Mouse (Mus musculus) frontal cortex, postnatal 25 days (tissue): ENCODE results near the gene Csf2rb2.
"Not testable (repeated sequence)": the region's sequence is repeated elsewhere in the genome, so short reads cannot be mapped to it uniquely, and the experiment has no call there.

Source experiments
- DNase-seq, 2 experiments: peaks; one replicate each; pipeline ENCODE4 v3.0.0; 2022; ENCODE audit warnings: low spot score in 2 of 2

The Csf2rb2 gene

DNA sequence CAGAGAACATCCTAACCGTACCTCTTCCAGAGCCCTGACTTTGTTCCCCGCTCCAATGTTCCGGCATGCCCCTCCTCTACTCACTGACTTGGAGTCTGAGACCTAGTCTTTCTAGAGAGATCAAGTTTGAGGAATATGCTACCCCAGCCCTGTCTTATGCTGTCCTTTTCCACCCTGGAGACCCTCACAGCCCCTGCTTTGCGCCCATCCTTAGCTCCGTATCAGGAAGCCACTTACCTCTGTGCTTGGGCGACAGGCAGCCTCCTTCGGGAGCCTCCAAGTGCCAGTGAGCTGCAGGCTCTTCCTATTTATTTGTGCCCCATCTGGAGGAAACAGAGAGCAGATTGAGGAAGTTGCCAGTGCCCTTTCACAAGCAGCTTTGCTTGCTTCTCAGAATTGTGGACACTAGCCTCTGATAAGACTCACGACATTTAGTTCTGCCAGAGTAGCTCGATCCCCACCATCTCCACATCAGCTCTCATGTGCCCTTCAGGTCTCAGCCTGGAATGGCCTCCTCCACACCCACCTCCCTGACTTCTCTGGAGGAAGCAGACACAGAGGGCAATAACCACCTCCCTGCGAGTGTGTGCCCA lies at the start of gene Csf2rb2:
TSS of gene Csf2rb2 (minus strand) at position 381 of the 593 bp plus-strand sequence.
- no peak for DNase-seq

DNA sequence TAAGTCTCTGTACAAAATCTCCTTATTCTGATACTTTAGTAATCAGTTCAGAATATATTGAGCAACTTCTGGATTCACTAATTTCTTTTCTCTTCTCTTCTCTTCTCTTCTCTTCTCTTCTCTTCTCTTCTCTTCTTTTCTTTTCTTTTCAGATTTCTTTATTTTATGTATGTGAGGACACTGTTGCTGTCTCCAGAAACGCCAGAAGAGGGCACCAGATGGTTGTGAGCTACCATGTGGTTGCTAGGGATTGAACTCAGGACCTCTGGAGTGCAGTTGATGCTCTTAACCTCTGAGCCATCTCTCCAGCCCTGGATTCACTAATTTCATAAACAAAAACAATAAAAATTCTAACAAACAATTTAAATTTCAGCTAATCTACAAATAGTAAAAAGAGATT lies 49.4 kb upstream of the Csf2rb2 start:
- peak; percentile 42 to 49 for DNase-seq

DNA sequence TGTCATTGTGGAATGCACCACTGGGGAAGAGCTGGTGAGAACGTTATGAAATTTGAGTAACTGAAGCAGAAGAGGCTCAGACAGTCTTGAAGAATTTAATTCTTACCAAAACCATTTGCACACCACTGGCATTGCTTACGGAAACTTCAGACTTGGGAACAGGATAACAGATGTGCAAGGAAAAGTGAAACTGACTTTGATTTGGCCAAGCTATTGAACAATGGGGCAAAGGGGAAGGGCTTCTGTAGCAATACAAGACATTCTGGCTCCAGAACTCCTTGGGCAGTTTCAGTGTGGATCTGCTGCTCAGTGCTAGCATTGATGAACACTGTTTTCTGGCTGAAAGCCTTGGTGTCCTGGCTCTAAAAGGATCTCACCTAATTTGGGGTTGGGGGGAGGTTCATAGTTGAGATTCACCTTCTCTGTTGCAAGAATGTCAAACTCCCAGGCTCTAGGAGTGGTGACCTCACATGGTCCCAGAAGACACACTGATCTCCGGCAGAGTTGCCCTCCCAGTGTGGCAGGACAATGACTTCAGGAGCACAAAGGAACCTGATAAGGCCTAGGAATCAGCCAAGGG lies 46.2 kb upstream of the Csf2rb2 start:
- no peak for DNase-seq

GRCm38 (mm10) chr15:78344567-78344966 lies 39.0 kb upstream of the Csf2rb2 start:
- no peak for DNase-seq

GRCm38 (mm10) chr15:78343683-78344082 lies 38.2 kb upstream of the Csf2rb2 start:
- no peak for DNase-seq

- not testable (repeated sequence) for DNase-seq
These were observed 35.4 kb upstream of the Csf2rb2 start for GRCm38 (mm10) chr15:78340919-78341318.

- DNase-seq, result peak; percentile 33 to 44
These were observed 34.3 kb upstream of the Csf2rb2 start for GRCm38 (mm10) chr15:78339627-78340423.

DNA sequence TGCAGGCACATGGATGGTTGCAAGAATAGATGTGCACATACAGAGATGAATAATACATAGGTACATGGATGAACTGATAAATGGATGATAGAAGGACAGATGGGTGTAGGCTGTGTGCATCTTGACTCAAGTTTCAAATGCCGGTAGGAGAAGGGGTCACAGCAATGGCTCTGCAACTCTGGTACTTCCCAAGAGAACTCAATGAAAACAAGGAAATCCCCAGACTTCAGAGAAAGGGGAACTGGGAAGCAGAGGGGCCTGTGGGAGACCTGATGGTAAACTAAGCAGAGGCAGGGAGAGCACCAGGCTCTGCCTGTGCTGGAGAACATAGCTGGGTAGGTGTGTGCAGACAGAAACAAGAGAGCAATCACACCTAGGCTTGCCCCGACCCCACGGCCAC lies 28.9 kb upstream of the Csf2rb2 start:
- no peak for DNase-seq

DNA sequence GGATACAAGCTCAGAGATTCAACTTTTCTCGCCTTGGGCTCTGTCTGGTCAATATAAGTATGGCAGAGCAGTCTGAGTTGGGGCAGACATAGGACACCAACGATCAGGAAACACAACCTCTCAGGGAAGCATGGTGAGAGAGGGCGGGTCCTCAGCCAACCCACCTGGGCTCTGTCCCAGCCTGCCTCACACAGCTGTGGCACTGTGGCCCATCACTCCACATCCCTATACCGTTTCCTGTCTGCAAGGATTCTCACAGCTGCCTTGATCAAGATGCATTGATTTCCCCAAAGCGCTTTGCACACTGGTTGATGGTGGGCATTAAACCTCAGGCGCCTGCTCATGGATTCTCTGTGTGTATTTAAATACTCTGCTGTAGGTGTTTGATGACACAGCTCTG lies 27.5 kb upstream of the Csf2rb2 start:
- DNase-seq, result no peak

- DNase-seq, result no peak
These were observed 26.2 kb upstream of the Csf2rb2 start for GRCm38 (mm10) chr15:78331523-78332340.

- no peak for DNase-seq
These were observed 25.2 kb upstream of the Csf2rb2 start for GRCm38 (mm10) chr15:78330706-78331105.

GRCm38 (mm10) chr15:78329972-78330371 lies 24.5 kb upstream of the Csf2rb2 start:
- DNase-seq, result not testable (repeated sequence)

- DNase-seq, result no peak
These were observed 23.1 kb upstream of the Csf2rb2 start for GRCm38 (mm10) chr15:78328520-78329097.

DNA sequence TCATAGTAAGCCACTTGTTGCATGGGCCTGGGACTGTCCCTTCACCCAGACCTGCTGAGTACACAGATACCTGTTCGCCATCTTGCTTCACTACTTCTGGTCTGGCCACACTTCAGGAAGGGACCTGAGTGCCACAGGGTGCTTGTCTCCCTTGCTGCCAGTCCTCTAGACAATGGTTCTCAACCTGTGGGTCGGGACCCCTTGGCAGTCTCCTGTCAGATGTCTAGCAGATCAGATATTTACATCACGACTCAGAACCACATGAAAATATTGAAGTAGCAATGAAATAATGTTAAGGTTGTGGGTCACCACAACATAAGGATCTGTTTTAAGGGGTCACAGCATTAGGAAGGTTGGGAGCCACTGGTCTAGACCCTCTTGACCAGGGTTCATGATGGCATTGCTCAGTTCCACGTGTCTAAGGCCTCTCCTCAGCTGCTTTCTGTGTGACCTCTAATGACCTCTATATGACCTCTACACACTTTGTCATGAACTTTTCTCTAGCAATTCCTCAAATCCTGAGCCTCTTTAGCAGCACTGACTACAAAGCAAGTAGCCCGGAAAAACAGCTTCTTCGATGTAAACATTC lies 22.3 kb upstream of the Csf2rb2 start:
- not testable (repeated sequence) for DNase-seq

DNA sequence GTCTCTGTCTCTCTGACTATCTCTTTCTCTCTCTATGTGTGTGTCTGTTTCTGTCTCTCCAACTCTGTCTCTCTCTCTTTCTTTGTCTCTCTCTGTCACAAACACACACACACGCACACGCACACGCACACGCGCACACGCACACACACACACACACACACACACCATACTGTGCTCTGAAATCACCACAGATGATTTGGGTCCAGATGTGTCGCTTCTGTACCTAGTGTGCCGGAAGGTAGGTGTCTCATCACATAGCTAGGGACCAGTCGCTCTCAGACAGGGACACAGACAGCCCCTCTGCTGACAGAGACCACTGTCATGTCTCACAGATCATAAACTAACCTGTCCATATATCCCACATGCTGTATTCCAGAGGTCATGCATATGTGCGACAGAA lies 21.2 kb upstream of the Csf2rb2 start:
- no peak for DNase-seq

DNA sequence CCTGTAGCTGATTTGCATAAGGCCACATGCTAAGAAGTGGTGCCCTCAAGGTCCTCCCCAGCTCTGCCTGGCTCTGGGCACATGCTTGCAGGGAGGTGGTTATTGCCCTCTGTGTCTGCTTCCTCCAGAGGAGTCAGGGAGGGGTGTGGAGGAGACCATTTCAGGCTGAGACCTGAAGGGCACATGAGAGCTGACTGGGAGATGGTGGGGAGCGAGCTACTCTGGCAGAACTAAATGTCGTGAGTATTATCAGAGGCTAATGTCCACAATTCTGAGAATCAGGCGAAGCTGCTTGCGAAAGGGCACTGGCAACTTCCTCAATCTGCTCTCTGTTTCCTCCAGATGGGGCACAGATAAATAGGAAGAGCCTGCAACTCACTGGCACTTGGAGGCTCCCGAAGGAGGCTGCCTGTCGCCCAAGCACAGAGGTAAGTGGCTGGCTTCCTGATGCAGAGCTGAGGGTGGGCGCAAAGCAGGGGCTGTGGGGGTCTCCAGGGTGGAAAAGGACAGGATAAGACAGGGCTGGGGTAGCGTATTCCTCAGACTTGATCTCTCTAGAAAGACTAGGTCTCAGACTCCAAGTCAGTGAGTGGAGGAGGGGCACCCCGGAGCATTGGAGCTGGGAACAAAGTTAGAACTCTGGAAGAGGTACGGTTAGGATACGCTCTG lies 20.3 kb upstream of the Csf2rb2 start, which contains the start of gene Csf2rb:
TSS of gene Csf2rb (plus strand) at position 82 of the 669 bp plus-strand sequence.
- DNase-seq, result no peak

- DNase-seq, result no peak
These were observed 18.8 kb upstream of the Csf2rb2 start for GRCm38 (mm10) chr15:78324294-78324693.

GRCm38 (mm10) chr15:78323366-78323765 lies 17.8 kb upstream of the Csf2rb2 start:
- no peak for DNase-seq

DNA sequence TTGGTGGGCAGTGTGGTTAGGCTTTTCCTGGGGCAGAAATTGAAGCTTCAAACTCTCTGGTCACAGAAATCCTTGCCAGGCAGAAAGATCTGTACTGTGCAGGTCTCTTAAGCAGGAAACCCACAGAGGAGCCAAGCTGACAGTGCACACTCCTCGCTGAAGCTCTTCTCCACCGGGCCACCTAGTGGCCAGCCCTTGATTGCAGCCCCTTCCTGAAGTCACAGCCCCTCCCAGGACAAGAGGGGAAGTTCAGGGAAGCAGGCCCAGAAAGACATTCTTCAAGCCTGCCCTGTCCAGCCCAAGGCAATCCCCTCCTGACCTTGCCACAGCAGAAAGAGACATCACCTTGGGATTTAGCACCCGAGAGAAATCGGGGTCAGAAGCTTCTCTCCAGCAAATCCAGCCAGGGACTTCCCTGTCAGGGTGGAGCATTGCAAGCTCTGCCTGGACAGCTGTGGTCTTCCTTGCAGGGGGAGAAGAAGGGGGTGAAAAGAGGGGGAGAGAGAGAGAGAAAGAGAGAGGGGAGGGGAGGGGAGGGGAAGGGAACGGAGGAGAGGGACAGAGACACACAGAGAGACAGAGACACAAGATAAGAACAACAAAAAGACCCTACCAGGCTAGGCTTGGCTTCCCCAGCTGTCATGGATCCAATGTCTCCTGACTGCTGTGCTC lies 15.4 kb upstream of the Csf2rb2 start:
- peak; percentile 43 to 59 for DNase-seq
